Mouse (Mus musculus): ENCODE results near the gene Etfrf1. TPM values are rescaled to one million over a fixed set of nuclear protein-coding genes. Genes with fewer than 3 reads are reported as not detected.

Gene Etfrf1
- polyA plus RNA-seq, 1 experiment from 2014 or later: 42.3 TPM

DNA sequence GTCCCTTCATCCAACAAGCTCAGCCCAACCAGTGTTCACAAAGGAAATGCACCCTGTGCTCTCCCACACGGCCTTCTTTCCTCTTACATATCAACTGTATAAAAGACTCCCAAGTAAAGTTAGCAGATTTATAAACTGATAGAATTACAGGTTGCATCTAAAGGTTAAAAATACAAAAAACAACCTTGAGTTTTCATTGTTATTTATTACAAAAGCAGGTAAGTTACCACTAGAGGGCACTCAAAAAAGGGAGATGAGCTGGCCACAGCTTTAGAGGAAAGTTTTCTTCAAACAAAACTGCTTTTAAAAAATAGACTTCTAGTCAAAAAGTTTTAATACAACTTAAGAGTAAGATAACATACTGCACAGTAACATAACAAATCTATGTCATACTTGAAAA, 31.6 kb downstream of the Etfrf1 start:
- ATAC-seq: no peak
- TF ChIP-seq CTCF (IDR thresholded peaks at IDR 0.05; ENCODE audit: low read depth) (peak; percentile 58), EP300 (IDR thresholded peaks at IDR 0.05; ENCODE audit: low read depth) (no peak)
- WGBS (ENCODE audit: insufficient replicate concordance): 30% methylated on average over 1 of the region's 1 CpGs
- Histone ChIP-seq H3K36me3 (replicated peaks; ENCODE audit: insufficient read depth, low read length) (peaks cover 53% of the 10 kb centered on the region), H3K9me3 (ENCODE audit: low read length) (no peaks in the 10 kb centered on the region), H3K27me3 (ENCODE audit: insufficient read depth, low read length) (no peaks in the 10 kb centered on the region), H3K27ac (ENCODE audit: low read depth) (no peak overlapping the region), H3K4me1 (ENCODE audit: insufficient read depth) (0 out of 2 replicates have a peak, but pooled peaks cover 2% of the 10 kb centered on the region), H3K4me3 (ENCODE audit: low read depth, low read length) (no peak overlapping the region), H3K4me2 (ENCODE audit: low read depth, low read length) (no peak overlapping the region), H3K9ac (replicated peaks) (no peak overlapping the region)
- no peak for DNase-seq

DNA sequence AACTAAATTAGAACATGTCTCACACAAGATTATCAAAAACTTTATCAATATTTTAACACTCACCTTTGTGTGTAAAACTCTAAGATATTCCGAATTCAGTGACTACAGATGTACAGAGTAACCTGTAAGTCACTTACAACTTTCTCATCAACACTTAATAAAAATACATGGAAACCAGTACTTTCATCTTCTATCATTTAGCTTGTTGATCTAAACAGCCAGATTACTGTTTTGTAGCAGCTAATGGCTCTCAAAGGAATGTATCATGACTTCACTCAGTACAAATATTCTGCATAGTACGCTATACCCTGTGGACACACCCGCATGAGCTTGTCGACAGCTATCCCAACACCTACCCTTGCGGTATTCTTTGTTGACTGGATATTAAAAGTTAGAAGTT, 35.9 kb downstream of the Etfrf1 start:
- H3K4me1 ChIP-seq (ENCODE audit: insufficient read depth): peaks cover 18% of the 10 kb centered on the region
- H3K27ac ChIP-seq (ENCODE audit: low read depth): peak overlapping the region; percentile 44; the same call in 1 of the 2 replicates
- no peak overlapping the region for H3K4me3 ChIP-seq (ENCODE audit: low read depth, low read length)
- H3K27me3 ChIP-seq (ENCODE audit: insufficient read depth, low read length): no peaks in the 10 kb centered on the region
- H3K36me3 ChIP-seq (replicated peaks; ENCODE audit: insufficient read depth, low read length): peaks cover 24% of the 10 kb centered on the region
- H3K4me2 ChIP-seq (ENCODE audit: low read depth, low read length): no peak overlapping the region
- H3K9me3 ChIP-seq (ENCODE audit: low read length): no peaks in the 10 kb centered on the region
- no peak for TF ChIP-seq CTCF (IDR thresholded peaks at IDR 0.05; ENCODE audit: low read depth)
- TF ChIP-seq EP300 (IDR thresholded peaks at IDR 0.05; ENCODE audit: low read depth): no peak
- no peak overlapping the region for H3K9ac ChIP-seq (replicated peaks)
- 84% methylated on average over 5 of the region's 5 CpGs for WGBS (ENCODE audit: insufficient replicate concordance)
- no peak for ATAC-seq
- DNase-seq: no peak

DNA sequence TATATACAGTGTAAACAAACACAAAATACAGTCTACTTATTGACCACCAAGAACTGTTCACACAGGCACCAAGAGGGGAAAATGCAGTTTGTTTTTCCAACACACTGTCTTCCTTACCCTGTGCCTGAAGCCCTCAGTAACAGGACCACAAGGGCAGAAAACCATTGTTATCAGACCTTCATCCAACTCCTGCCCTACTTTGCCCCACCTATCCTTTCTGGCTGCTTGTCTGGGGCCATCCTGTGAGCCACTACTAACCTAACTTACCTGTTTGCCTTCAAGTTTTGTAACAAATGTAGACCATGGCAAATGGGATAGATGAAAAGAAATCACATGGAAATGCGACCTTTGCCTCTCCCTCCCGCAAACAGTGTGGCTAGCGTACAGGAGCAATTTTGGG, 37.0 kb downstream of the Etfrf1 start:
- H3K27ac ChIP-seq (ENCODE audit: low read depth): peak overlapping the region; percentile 48; the same call in 1 of the 2 replicates
- DNase-seq: peak; percentile 26
- peak overlapping the region; percentile 7; the same call in 1 of the 2 replicates for H3K4me3 ChIP-seq (ENCODE audit: low read depth, low read length)
- H3K36me3 ChIP-seq (replicated peaks; ENCODE audit: insufficient read depth, low read length): peaks cover 24% of the 10 kb centered on the region
- 0 out of 2 replicates have a peak overlapping the region, but pooled peaks have one; percentile 1 for H3K9ac ChIP-seq (replicated peaks)
- 64% methylated on average over 3 of the region's 3 CpGs for WGBS (ENCODE audit: insufficient replicate concordance)
- TF ChIP-seq CTCF (IDR thresholded peaks at IDR 0.05; ENCODE audit: low read depth) (no peak), EP300 (IDR thresholded peaks at IDR 0.05; ENCODE audit: low read depth) (no peak)
- H3K27me3 ChIP-seq (ENCODE audit: insufficient read depth, low read length): no peaks in the 10 kb centered on the region
- H3K4me1 ChIP-seq (ENCODE audit: insufficient read depth): peaks cover 18% of the 10 kb centered on the region
- H3K4me2 ChIP-seq (ENCODE audit: low read depth, low read length): peak overlapping the region; percentile 92
- ATAC-seq: peak; percentile 7; the same call in 1 of the 2 replicates
- no peaks in the 10 kb centered on the region for H3K9me3 ChIP-seq (ENCODE audit: low read length)

DNA sequence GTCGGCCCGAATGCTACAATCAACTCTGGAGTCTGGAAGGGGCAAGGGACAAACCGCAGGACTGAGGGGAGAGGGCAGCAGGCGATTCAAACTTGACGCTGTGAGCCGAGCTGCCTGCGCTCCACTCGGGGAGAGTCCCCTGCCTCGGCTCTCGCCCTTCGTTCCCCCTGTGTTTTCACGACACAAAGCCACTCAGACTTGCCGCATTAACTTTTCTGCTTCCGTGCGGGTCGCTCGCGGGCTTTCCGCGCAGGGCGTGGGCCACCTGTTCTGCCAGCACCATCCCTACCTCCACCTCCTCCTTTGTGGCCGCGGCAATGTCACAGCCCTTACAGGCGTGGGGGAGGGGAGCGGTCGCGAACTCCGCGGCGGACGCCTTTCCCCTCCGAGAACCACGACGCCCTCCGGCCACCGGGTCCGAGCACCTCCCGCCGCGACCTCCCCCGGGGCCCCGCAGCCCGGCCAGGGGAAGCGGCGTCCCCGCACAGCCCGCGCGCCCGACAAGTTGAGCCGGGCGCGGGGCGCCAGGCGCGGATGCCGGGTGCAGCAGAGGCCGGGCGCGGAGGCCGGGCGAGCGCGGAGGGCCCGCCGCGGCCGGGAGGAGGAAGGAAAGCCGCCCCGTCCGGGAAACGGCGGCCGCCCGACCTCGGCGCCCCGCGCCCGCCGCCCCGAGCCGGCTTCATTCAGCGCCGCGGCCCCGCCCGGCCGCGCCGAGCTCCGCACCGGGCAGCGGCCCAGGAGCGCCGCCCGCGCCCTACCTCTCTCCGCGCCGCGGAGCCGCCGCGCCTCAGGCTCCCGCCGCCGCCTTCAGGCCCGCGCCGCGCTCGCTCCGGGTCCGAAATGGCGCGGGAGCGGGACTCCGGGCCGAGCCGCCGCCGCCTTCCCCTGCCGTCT, 38.6 kb downstream of the Etfrf1 start:
- TF ChIP-seq EP300 (IDR thresholded peaks at IDR 0.05; ENCODE audit: low read depth): no peak
- no peak for TF ChIP-seq CTCF (IDR thresholded peaks at IDR 0.05; ENCODE audit: low read depth)
- no peaks in the 10 kb centered on the region for H3K27me3 ChIP-seq (ENCODE audit: insufficient read depth, low read length)
- WGBS (ENCODE audit: insufficient replicate concordance): 0% methylated on average over 63 of the region's 124 CpGs

DNA sequence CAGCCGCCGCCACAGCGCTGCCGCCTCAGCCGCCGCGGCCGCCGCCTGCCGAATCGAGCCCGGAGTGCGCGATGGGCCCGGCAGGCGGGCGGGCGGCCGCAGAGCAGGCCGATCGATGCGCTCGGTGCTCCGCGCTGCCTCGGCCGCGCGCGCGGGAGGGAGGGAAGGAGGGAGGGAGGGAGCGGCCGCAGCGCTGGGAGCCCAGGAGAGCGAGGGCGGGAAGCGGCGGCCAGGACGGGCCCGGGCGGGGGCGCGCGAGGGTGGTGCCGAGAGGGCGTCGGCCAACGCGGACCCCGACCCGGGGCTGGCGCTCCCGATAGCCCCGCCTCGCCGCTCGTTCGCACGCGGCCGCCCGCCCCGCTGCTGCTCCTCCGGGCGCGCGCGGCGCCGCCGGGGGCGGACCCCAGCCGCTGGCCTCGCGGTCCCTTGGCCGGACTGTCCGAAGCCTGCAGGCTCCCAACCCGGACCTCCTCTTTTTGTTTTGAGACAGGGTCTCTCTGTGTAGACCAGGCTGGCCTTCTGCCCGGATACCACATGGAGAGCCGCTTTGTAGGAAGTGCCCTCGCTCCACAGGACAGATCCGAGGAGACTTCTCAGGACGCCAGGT, 39.4 kb downstream of the Etfrf1 start, which contains the start of gene Kras:
Gene Kras, minus strand, starts transcription at position 55 of the 607 bp plus-strand sequence.
- Histone ChIP-seq H3K27ac (ENCODE audit: low read depth) (peak within 1 kb of the TSS; percentile 95), H3K4me3 (ENCODE audit: low read depth, low read length) (peak within 1 kb of the TSS; percentile 97), H3K9ac (replicated peaks) (peak within 1 kb of the TSS; percentile 88), H3K4me2 (ENCODE audit: low read depth, low read length) (peak within 1 kb of the TSS; percentile 92), H3K27me3 (ENCODE audit: insufficient read depth, low read length) (no peaks in the 10 kb centered on the region), H3K36me3 (replicated peaks; ENCODE audit: insufficient read depth, low read length) (0 out of 2 replicates have a peak, but pooled peaks cover 8% of the 10 kb centered on the region), H3K9me3 (ENCODE audit: low read length) (no peaks in the 10 kb centered on the region), H3K4me1 (ENCODE audit: insufficient read depth) (peaks cover 18% of the 10 kb centered on the region)
- under 1% methylated on average over 38 of the region's 83 CpGs for WGBS (ENCODE audit: insufficient replicate concordance)
- DNase-seq (peak; percentile 94), ATAC-seq (peak; percentile 90)
- no peak for TF ChIP-seq CTCF (IDR thresholded peaks at IDR 0.05; ENCODE audit: low read depth)
- TF ChIP-seq EP300 (IDR thresholded peaks at IDR 0.05; ENCODE audit: low read depth): no peak

More for the DNA sequence above, 38.6 kb downstream of the Etfrf1 start:
- Histone ChIP-seq H3K9ac (replicated peaks) (peak overlapping the region; percentile 88), H3K4me3 (ENCODE audit: low read depth, low read length) (peak overlapping the region; percentile 97), H3K36me3 (replicated peaks; ENCODE audit: insufficient read depth, low read length) (peaks cover 12% of the 10 kb centered on the region), H3K27ac (ENCODE audit: low read depth) (peak overlapping the region; percentile 95), H3K4me2 (ENCODE audit: low read depth, low read length) (peak overlapping the region; percentile 92), H3K9me3 (ENCODE audit: low read length) (no peaks in the 10 kb centered on the region), H3K4me1 (ENCODE audit: insufficient read depth) (peaks cover 18% of the 10 kb centered on the region)
- ATAC-seq (peak; percentile 62), DNase-seq (peak; percentile 76)

DNA sequence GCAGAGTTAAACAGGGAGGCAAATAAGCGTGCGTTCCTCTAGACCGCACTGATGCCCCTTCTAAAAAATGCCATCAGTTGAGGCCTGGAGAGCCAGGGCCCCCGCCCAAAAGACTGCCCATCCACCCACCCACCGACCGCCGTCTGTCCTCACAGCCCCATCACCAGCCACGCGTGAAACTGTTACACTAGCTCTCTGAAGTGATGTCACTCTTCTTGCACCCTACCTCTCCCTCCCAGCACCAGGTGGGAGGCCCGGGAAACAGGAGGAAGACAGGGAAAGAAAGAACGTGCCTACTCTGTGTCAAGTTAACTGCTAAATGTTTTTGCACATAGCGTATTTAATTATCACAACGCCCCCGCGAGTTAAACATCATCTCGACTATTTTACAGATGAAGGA, 39.9 kb downstream of the Etfrf1 start:
- H3K4me1 ChIP-seq (ENCODE audit: insufficient read depth): peaks cover 18% of the 10 kb centered on the region
- H3K4me2 ChIP-seq (ENCODE audit: low read depth, low read length): peak overlapping the region; percentile 92
- H3K9me3 ChIP-seq (ENCODE audit: low read length): no peaks in the 10 kb centered on the region
- no peak for ATAC-seq
- TF ChIP-seq EP300 (IDR thresholded peaks at IDR 0.05; ENCODE audit: low read depth) (no peak), CTCF (IDR thresholded peaks at IDR 0.05; ENCODE audit: low read depth) (no peak)
- WGBS (ENCODE audit: insufficient replicate concordance): 16% methylated on average over 16 of the region's 16 CpGs
- H3K4me3 ChIP-seq (ENCODE audit: low read depth, low read length): peak overlapping the region; percentile 97
- H3K27ac ChIP-seq (ENCODE audit: low read depth): peak overlapping the region; percentile 95; the same call in 1 of the 2 replicates
- H3K27me3 ChIP-seq (ENCODE audit: insufficient read depth, low read length): no peaks in the 10 kb centered on the region
- peak overlapping the region; percentile 88 for H3K9ac ChIP-seq (replicated peaks)
- no peak for DNase-seq
- H3K36me3 ChIP-seq (replicated peaks; ENCODE audit: insufficient read depth, low read length): 0 out of 2 replicates have a peak, but pooled peaks cover 3% of the 10 kb centered on the region
